Mouse (Mus musculus) cerebellum, adult 8-10 months (tissue): ENCODE measurements around the gene Clpx.

Experiments used
- DNase-seq: peaks from one replicate; pipeline ENCODE4 v3.0.0; 2022

Clpx gene

GRCm38 (mm10) chr9:65292421-65292820, 1.6 kb upstream of the Clpx start:
- no peak for DNase-seq

GRCm38 (mm10) chr9:65293119-65293518, 941 bp upstream of the Clpx start:
- no peak for DNase-seq

GRCm38 (mm10) chr9:65293580-65293972, 484 bp upstream of the Clpx start:
- peak; percentile 25 for DNase-seq

GRCm38 (mm10) chr9:65294716-65295378, 787 bp downstream of the Clpx start:
- DNase-seq: no peak

GRCm38 (mm10) chr9:65297056-65297455, 3.0 kb downstream of the Clpx start:
- DNase-seq: no peak

- no peak for DNase-seq
Observed at GRCm38 (mm10) chr9:65298761-65299160, 4.7 kb downstream of the Clpx start.

GRCm38 (mm10) chr9:65299650-65300049, 5.6 kb downstream of the Clpx start:
- no peak for DNase-seq

GRCm38 (mm10) chr9:65302327-65302983, 8.4 kb downstream of the Clpx start:
- no peak for DNase-seq

GRCm38 (mm10) chr9:65303586-65303985, 9.5 kb downstream of the Clpx start:
- no peak for DNase-seq

- no peak for DNase-seq
Observed at GRCm38 (mm10) chr9:65304300-65304699, 10.2 kb downstream of the Clpx start.

GRCm38 (mm10) chr9:65306672-65307071, 12.6 kb downstream of the Clpx start:
- no peak for DNase-seq

- no peak for DNase-seq
Observed at GRCm38 (mm10) chr9:65308011-65308410, 14.0 kb downstream of the Clpx start.

GRCm38 (mm10) chr9:65312669-65313357, 18.8 kb downstream of the Clpx start:
- DNase-seq: no peak

GRCm38 (mm10) chr9:65313846-65314245, 19.8 kb downstream of the Clpx start:
- DNase-seq: no peak

GRCm38 (mm10) chr9:65322255-65322900, 28.3 kb downstream of the Clpx start:
- no peak for DNase-seq

- DNase-seq: no peak
Observed at GRCm38 (mm10) chr9:65325971-65326370, 31.9 kb downstream of the Clpx start.

GRCm38 (mm10) chr9:65327371-65327770, 33.3 kb downstream of the Clpx start:
- no peak for DNase-seq

GRCm38 (mm10) chr9:65333958-65334357, 39.9 kb downstream of the Clpx start:
- no peak for DNase-seq

- DNase-seq: no peak
Observed at GRCm38 (mm10) chr9:65339146-65339545, 45.1 kb downstream of the Clpx start.

GRCm38 (mm10) chr9:65340414-65340813, 46.4 kb downstream of the Clpx start:
- no peak for DNase-seq

- DNase-seq: peak; percentile 13
Observed at GRCm38 (mm10) chr9:65345439-65345838, 51.4 kb downstream of the Clpx start.

GRCm38 (mm10) chr9:65345854-65346475, 51.9 kb downstream of the Clpx start, which contains the start of gene Pdcd7:
TSS of gene Pdcd7 (plus strand) at chr9:65346104.
- peak; percentile 94 for DNase-seq
